Mouse (Mus musculus) megakaryocyte, adult 5-6 weeks (primary cell): Measurements from ENCODE around the gene Bcam. TPM values are rescaled to one million over a fixed set of nuclear protein-coding genes. Genes with fewer than 3 reads are reported as not detected.

ENCODE experiments used
- total RNA-seq, 2 experiments: library from RNA; stranded (forward) in 1 of 2; stranded (reverse) in 1 of 2; fragments of 153-499, 151-499 nt in 1 of 2; fragments of 221-1000, 200-1000 nt in 1 of 2; gene quantifications; 2 replicates each; pipeline versions ENCODE4 v1.2.3 to v1.2.4; 2015 to 2017

The Bcam gene
- total RNA-seq, 2 experiments from 2014 or later, result 0.29 TPM; not detected in 1

Other genes with a start within 250 kb of the Bcam start
- 10.4 and 13.1 TPM in 2 replicates for gene Ppp1r37, start 207.9 kb downstream of the Bcam start, total RNA-seq (2015)
- 14.1 and 14.3 TPM in 2 replicates for gene Ppp1r37, start 207.9 kb downstream of the Bcam start, total RNA-seq (2017)
- 4.5 and 5.4 TPM in 2 replicates for gene Zfp296, start 193.7 kb downstream of the Bcam start, total RNA-seq (2015)
- gene Zfp296, start 193.7 kb downstream of the Bcam start, total RNA-seq (2017), result 3.2 and 4.8 TPM in 2 replicates
- 78.2 and 107 TPM in 2 replicates for gene Gemin7, start 193.4 kb downstream of the Bcam start, total RNA-seq (2015)
- gene Gemin7, start 193.4 kb downstream of the Bcam start, total RNA-seq (2017), result 39.9 and 49.3 TPM in 2 replicates
- 15.8 and 23.4 TPM in 2 replicates for gene Clasrp, start 166.5 kb downstream of the Bcam start, total RNA-seq (2015)
- 28.8 and 32.6 TPM in 2 replicates for gene Clasrp, start 166.5 kb downstream of the Bcam start, total RNA-seq (2017)
- 8.3 and 8.6 TPM in 2 replicates for gene Relb, start 141.6 kb downstream of the Bcam start, total RNA-seq (2015)
- gene Relb, start 141.6 kb downstream of the Bcam start, total RNA-seq (2017), result 9.3 and 10.3 TPM in 2 replicates
- 56.6 and 62.8 TPM in 2 replicates for gene Clptm1, start 106.0 kb downstream of the Bcam start, total RNA-seq (2015)
- 33.2 and 37.8 TPM in 2 replicates for gene Clptm1, start 106.0 kb downstream of the Bcam start, total RNA-seq (2017)
- 90.8 and 107 TPM in 2 replicates for gene Apoc2, start 93.1 kb downstream of the Bcam start, total RNA-seq (2015)
- gene Apoc2, start 93.1 kb downstream of the Bcam start, total RNA-seq (2017), result 79.2 and 97.6 TPM in 2 replicates
- gene Gm44805, start 89.6 kb downstream of the Bcam start, total RNA-seq (2015), result not detected in 2 replicates
- not detected in 2 replicates for gene Gm44805, start 89.6 kb downstream of the Bcam start, total RNA-seq (2017)
- not detected in 2 replicates for gene Apoc4, start 89.5 kb downstream of the Bcam start, total RNA-seq (2015)
- 0.04 TPM in 1 of 2 replicates, not detected in the other for gene Apoc4, start 89.5 kb downstream of the Bcam start, total RNA-seq (2017)
- 3.8 and 7.8 TPM in 2 replicates for gene Apoc1, start 78.4 kb downstream of the Bcam start, total RNA-seq (2015)
- 4.2 and 15.8 TPM in 2 replicates for gene Apoc1, start 78.4 kb downstream of the Bcam start, total RNA-seq (2017)
- 104 and 106 TPM in 2 replicates for gene Apoe, start 71.8 kb downstream of the Bcam start, total RNA-seq (2015)
- 609 and 642 TPM in 2 replicates for gene Apoe, start 71.8 kb downstream of the Bcam start, total RNA-seq (2017)
- gene Tomm40, start 55.6 kb downstream of the Bcam start, total RNA-seq (2015), result 17.0 and 19.6 TPM in 2 replicates
- gene Tomm40, start 55.6 kb downstream of the Bcam start, total RNA-seq (2017), result 8.6 and 12.6 TPM in 2 replicates
- 0.51 and 0.78 TPM in 2 replicates for gene Nectin2, start 20.5 kb downstream of the Bcam start, total RNA-seq (2015)
- gene Nectin2, start 20.5 kb downstream of the Bcam start, total RNA-seq (2017), result 0.37 and 0.66 TPM in 2 replicates
- gene Cblc, start 25.8 kb upstream of the Bcam start, total RNA-seq (2015), result not detected in 2 replicates
- not detected in 2 replicates for gene Cblc, start 25.8 kb upstream of the Bcam start, total RNA-seq (2017)
- 29.2 and 39.1 TPM in 2 replicates for gene Bcl3, start 51.8 kb upstream of the Bcam start, total RNA-seq (2015)
- gene Bcl3, start 51.8 kb upstream of the Bcam start, total RNA-seq (2017), result 9.7 and 17.1 TPM in 2 replicates
- not detected in 2 replicates for gene Gm19345, start 81.0 kb upstream of the Bcam start, total RNA-seq (2015)
- not detected in 2 replicates for gene Gm19345, start 81.0 kb upstream of the Bcam start, total RNA-seq (2017)
- 0.47 and 0.75 TPM in 2 replicates for gene Ceacam16, start 90.3 kb upstream of the Bcam start, total RNA-seq (2015)
- gene Ceacam16, start 90.3 kb upstream of the Bcam start, total RNA-seq (2017), result 0.18 and 0.28 TPM in 2 replicates
- gene Ceacam19, start 116.9 kb upstream of the Bcam start, total RNA-seq (2015), result 1.2 and 1.3 TPM in 2 replicates
- 1.6 and 2.4 TPM in 2 replicates for gene Ceacam19, start 116.9 kb upstream of the Bcam start, total RNA-seq (2017)
- gene Pvr, start 150.1 kb upstream of the Bcam start, total RNA-seq (2015), result 7.8 TPM in 2 replicates
- gene Pvr, start 150.1 kb upstream of the Bcam start, total RNA-seq (2017), result 7.6 TPM in 2 replicates
- gene Igsf23, start 179.7 kb upstream of the Bcam start, total RNA-seq (2015), result 0.31 TPM in 1 of 2 replicates, not detected in the other
- 0.11 TPM in 1 of 2 replicates, not detected in the other for gene Igsf23, start 179.7 kb upstream of the Bcam start, total RNA-seq (2017)
- gene Ceacam20, start 194.4 kb upstream of the Bcam start, total RNA-seq (2015), result not detected in 2 replicates
- not detected in 2 replicates for gene Ceacam20, start 194.4 kb upstream of the Bcam start, total RNA-seq (2017)
- not detected in 2 replicates for gene Nlrp9b, start 220.4 kb upstream of the Bcam start, total RNA-seq (2015)
- not detected in 2 replicates for gene Nlrp9b, start 220.4 kb upstream of the Bcam start, total RNA-seq (2017)